Mouse (Mus musculus): ENCODE data around the gene Gm10147.
"Not testable (repeated sequence)": the region's sequence is repeated elsewhere in the genome, so short reads cannot be mapped to it uniquely, and the experiment has no call there.

The Gm10147 gene

DNA sequence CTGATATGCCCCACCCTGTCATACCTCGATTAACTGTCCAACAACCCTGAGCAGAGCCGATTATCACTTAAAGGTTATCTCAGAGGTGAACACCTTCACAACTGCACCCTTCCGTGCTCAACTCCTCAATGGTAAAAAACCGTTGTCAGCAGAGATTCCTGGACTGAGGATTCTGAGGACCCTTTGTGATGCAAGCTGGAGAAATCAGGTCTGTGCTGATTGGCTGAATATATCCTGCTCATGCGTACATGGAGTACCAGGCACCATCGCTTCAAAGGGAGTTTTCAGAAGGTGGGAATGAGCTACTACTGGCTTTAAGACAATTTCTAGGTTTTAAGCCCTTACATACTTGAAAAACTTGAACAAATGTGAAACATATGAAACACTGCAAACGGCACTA lies at the start of gene Gm10147:
TSS of gene Gm10147 (minus strand) at position 101 of the 400 bp plus-strand sequence.
- not testable (repeated sequence) for DNase-seq (ENCODE audit: low read depth, low spot score)
